Mouse (Mus musculus) liver, embryonic 15.5 days (tissue): Measurements from ENCODE around the gene Tbc1d5. TPM values are rescaled to one million over a fixed set of nuclear protein-coding genes. Genes with fewer than 3 reads are reported as not detected.

Experiments
- ATAC-seq: fragments of 200-750 bp; cut with Nextera tagmentation; 2 replicates; pipeline ENCODE4 v1.8.0; 2017; ENCODE audit warnings: moderate number of reproducible peaks, mild to moderate bottlenecking, moderate library complexity; ENCODE audit not compliant: insufficient read depth
- H3K27ac ChIP-seq: fragments of 300-500 bp; sonication (generic); replicated peaks from 2 replicates; pipeline ENCODE4 v1.5.1; 2015; ENCODE audit warnings: mild to moderate bottlenecking, inconsistent platforms
- H3K27me3 ChIP-seq: fragments of 300-500 bp; sonication (generic); 2 replicates; pipeline ENCODE4 v1.6.1; 2015; ENCODE audit warnings: mild to moderate bottlenecking, inconsistent platforms
- H3K36me3 ChIP-seq: fragments of 300-500 bp; sonication (generic); replicated peaks from 2 replicates; pipeline ENCODE4 v1.6.1; 2015; ENCODE audit warnings: moderate library complexity, mild to moderate bottlenecking, inconsistent platforms
- H3K4me1 ChIP-seq: fragments of 300-500 bp; sonication (generic); replicated peaks from 2 replicates; pipeline ENCODE4 v1.6.1; 2015; ENCODE audit warnings: inconsistent platforms
- H3K4me2 ChIP-seq: fragments of 300-500 bp; sonication (generic); 2 replicates; pipeline ENCODE4 v1.6.1; 2015; ENCODE audit warnings: moderate library complexity, mild to moderate bottlenecking, inconsistent platforms
- H3K4me3 ChIP-seq: fragments of 300-500 bp; sonication (generic); replicated peaks from 2 replicates; pipeline ENCODE4 v1.5.1; 2015; ENCODE audit warnings: mild to moderate bottlenecking, inconsistent platforms
- H3K9ac ChIP-seq: fragments of 300-500 bp; sonication (generic); 2 replicates; pipeline ENCODE4 v1.6.1; 2015; ENCODE audit warnings: moderate library complexity, mild to moderate bottlenecking, inconsistent platforms
- H3K9me3 ChIP-seq: fragments of 300-500 bp; sonication (generic); replicated peaks from 2 replicates; pipeline ENCODE4 v1.6.1; 2016; ENCODE audit warnings: inconsistent platforms
- WGBS: fragments of 180-500 bp; shearing (Covaris S2); methylation state at CpG from one replicate; pipeline ENCODE4 v1.1.7; 2015; ENCODE audit warnings: mixed read lengths; ENCODE audit not compliant: insufficient replicate concordance; 5-methylcytosine and 5-hydroxymethylcytosine counted together
- polyA plus RNA-seq: library from polyadenylated mRNA; unstranded; fragments of >200 nt; fragmentation: Nextera tagmentation; extraction: Ambion mirVana; gene quantifications from 2 replicates; pipeline ENCODE4 v1.2.1, GENCODE M21; 2015

The Tbc1d5 gene
- polyA plus RNA-seq, 1 experiment from 2014 or later = 3.3 TPM

DNA sequence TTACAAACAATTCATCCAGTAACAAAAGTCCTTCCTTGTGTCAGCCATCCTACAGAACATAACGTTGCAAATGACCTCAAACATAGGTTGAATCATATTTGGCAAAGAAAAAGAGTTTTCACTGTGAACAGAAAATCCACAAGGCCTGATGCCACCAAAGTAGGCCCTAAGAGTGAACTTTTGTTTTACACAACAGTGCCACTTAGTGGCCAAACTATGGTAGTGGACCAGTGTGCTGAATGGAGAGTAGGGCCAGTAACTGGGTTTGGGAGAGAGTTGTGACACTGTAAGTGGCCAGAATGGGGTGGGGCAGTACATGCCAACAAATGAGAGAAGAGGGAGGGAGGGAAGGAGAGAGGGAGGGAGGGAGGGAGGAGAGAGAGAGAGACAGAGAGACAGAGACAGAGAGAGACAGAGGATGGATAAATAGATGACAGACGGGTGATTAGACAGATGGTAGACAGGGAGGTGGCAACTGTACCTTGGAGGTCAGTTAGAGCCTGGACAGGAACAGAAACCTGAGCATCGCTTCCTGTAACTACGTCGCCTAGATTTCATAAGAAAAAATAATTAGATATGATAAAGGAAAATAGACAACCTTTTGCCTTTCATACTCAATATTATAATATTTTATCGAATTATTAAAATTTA, 383.6 kb downstream of the Tbc1d5 start:
- no peak overlapping the region for H3K4me3 ChIP-seq
- 63% methylated on average over 6 of the region's 6 CpGs for whole genome bisulfite sequencing
- H3K9me3 ChIP-seq = no peaks in the 10 kb centered on the region
- no peak overlapping the region for H3K27ac ChIP-seq
- no peaks in the 10 kb centered on the region for H3K27me3 ChIP-seq
- ATAC-seq = no peak
- no peaks in the 10 kb centered on the region for H3K36me3 ChIP-seq
- H3K4me2 ChIP-seq = no peak overlapping the region
- H3K4me1 ChIP-seq = no peaks in the 10 kb centered on the region
- H3K9ac ChIP-seq = no peak overlapping the region

DNA sequence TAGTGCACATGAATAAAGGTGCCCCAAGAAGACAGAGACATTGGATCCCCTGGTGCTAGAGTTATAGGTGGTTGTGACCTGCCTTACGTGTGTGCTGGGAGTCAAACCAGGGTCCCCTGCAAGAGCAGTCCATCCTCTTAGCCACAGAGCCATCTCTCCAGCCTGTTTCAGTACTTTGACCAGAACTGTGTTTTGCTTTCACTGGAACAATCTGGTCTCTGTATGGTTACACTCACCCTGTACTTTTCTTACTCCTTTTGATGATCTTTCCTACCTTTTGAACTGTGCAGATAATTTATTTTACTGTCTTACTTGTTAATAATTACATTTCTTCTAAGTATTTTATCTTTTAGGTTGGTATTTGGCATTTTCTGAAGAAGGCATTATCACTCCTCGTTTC, 387.5 kb downstream of the Tbc1d5 start:
- no peak for ATAC-seq
- no peak overlapping the region for H3K9ac ChIP-seq
- no peak overlapping the region for H3K4me2 ChIP-seq
- 72% methylated on average over 2 of the region's 2 CpGs for WGBS
- H3K36me3 ChIP-seq = no peaks in the 10 kb centered on the region
- no peak overlapping the region for H3K27ac ChIP-seq
- H3K9me3 ChIP-seq = no peaks in the 10 kb centered on the region
- no peak overlapping the region for H3K4me3 ChIP-seq
- H3K4me1 ChIP-seq = no peaks in the 10 kb centered on the region
- no peaks in the 10 kb centered on the region for H3K27me3 ChIP-seq

DNA sequence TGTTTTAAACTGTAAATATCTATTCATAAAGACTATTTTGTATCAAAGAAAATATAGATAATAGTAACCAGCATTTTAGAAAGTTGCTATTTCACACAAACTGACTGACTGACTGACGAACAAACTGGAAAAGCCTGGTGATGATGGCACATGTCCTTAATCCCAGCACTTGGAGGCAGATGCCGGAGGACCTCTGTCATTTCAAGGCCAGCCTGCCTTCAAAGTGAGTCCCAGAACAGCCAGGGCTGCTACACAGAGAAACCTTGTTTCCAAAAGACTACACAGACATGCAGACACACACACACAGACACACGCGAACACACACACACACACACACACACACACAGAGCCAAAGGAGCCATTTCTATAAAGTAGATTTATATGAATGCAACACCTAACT, 390.3 kb downstream of the Tbc1d5 start:
- H3K4me2 ChIP-seq = no peak overlapping the region
- H3K4me1 ChIP-seq = no peaks in the 10 kb centered on the region
- 83% methylated on average over 4 of the region's 4 CpGs for WGBS
- H3K27me3 ChIP-seq = no peaks in the 10 kb centered on the region
- ATAC-seq = no peak
- no peak overlapping the region for H3K4me3 ChIP-seq
- H3K9ac ChIP-seq = no peak overlapping the region
- no peaks in the 10 kb centered on the region for H3K9me3 ChIP-seq
- H3K27ac ChIP-seq = no peak overlapping the region
- H3K36me3 ChIP-seq = no peaks in the 10 kb centered on the region

DNA sequence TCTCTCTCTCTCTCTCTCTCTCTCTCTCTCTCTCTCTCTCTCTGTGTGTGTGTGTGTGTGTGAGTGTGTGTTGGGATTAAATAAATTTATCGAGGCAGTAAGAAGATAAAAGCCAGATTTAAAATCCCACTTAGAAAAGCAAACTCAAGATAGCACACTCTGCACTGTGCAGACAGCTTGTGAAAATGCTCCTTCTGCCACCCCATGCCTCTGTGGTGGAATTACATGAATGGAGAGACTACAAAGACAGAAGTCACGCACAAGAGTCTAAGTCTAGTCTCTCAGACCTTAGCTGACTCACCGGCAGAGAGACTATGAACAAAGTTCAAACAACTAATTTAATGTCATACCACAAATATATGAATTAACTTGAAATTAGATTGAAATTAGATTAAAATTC, 403.9 kb downstream of the Tbc1d5 start:
- Histone ChIP-seq H3K4me1 (no peaks in the 10 kb centered on the region), H3K4me2 (no peak overlapping the region), H3K9me3 (no peaks in the 10 kb centered on the region), H3K9ac (no peak overlapping the region), H3K4me3 (no peak overlapping the region), H3K36me3 (no peaks in the 10 kb centered on the region), H3K27me3 (no peaks in the 10 kb centered on the region), H3K27ac (no peak overlapping the region)
- WGBS = 69% methylated on average over 3 of the region's 3 CpGs
- ATAC-seq = no peak

DNA sequence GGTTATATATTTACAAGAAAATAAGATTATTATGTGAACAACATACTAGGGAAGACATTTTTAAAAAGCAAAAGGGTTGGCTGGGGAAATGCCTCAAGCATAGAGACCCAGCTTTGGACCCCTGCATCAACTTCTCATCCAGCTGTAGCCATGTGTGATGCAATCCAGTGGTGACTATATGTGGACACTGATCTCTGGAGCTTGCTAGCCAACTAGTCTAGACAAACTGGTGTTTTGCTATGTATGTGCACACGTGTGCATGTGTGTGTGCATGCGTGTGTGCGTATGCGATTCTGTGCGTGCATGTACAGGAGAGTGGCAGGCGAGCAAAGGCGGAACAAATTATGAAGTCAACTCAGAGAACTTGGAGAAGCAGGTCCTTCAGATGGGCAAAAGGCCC, 414.8 kb downstream of the Tbc1d5 start:
- no peaks in the 10 kb centered on the region for H3K9me3 ChIP-seq
- no peaks in the 10 kb centered on the region for H3K36me3 ChIP-seq
- H3K27ac ChIP-seq = no peak overlapping the region
- no peaks in the 10 kb centered on the region for H3K4me1 ChIP-seq
- H3K27me3 ChIP-seq = no peaks in the 10 kb centered on the region
- H3K4me2 ChIP-seq = no peak overlapping the region
- WGBS = 73% methylated on average over 7 of the region's 7 CpGs
- no peak overlapping the region for H3K4me3 ChIP-seq
- no peak for ATAC-seq
- H3K9ac ChIP-seq = no peak overlapping the region

DNA sequence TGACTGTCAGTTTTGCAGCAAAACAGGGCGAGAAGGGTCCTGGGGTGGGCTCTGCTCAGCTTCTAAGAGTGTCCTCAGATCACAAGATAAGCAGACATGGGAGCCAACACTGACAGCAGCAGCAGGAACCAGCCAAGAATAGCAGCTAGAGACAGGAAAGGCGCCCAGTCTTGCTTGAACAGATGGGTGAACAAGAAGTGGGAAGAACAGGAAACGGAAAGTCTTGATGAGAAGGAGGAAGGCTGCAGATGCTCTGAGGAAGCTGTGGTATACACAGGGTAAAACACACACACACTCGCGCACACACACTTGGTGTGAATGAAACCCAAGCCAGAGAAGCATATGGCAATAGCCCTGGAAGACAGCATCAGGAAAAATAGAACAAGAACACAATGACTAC, 415.7 kb downstream of the Tbc1d5 start:
- Histone ChIP-seq H3K4me1 (no peaks in the 10 kb centered on the region), H3K9me3 (no peaks in the 10 kb centered on the region), H3K27ac (no peak overlapping the region), H3K36me3 (no peaks in the 10 kb centered on the region), H3K4me3 (no peak overlapping the region), H3K27me3 (no peaks in the 10 kb centered on the region), H3K9ac (no peak overlapping the region), H3K4me2 (no peak overlapping the region)
- WGBS = 23% methylated on average over 5 of the region's 5 CpGs
- ATAC-seq = no peak

DNA sequence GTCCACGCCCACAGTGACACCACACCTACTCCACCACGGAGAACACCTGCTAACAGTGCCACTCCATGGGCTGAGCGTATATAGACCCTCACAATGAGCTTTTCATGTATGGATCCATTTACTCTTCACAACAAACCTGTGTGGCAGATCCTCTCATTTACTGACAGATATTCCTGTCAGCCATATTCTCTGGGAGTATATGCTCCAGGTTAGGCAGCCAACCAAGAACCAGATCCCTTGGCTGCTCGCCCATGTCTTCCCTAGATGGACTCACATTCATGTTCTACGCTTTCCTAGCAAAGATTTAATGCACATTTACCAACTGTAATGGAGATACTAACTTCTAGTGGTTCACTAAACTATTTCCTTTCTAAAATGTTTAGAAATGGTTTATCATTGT, 416.9 kb downstream of the Tbc1d5 start:
- Histone ChIP-seq H3K4me1 (no peaks in the 10 kb centered on the region), H3K4me2 (no peak overlapping the region), H3K9me3 (no peaks in the 10 kb centered on the region), H3K27ac (no peak overlapping the region), H3K4me3 (no peak overlapping the region), H3K9ac (no peak overlapping the region), H3K36me3 (no peaks in the 10 kb centered on the region), H3K27me3 (no peaks in the 10 kb centered on the region)
- WGBS = 55% methylated on average over 5 of the region's 5 CpGs
- ATAC-seq = no peak

DNA sequence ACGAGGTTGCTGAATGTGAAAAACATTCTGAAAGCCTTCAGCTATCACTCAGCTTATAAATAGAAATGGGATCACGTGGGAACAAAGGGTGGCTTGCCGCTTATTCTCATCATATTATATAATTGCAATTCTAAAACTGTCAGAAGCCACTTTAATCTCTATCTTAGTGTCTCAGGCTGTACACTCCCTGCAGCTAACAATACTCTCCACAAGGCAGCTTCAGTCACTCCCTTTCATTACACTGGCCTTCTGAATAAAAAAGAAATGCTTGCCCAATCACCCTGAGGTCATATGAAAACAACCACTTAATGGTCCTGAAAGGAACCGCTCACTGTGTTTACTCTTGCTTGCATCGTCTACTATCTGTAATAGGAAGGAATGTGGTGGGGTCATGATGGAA, 418.1 kb downstream of the Tbc1d5 start:
- no peaks in the 10 kb centered on the region for H3K9me3 ChIP-seq
- no peak for ATAC-seq
- H3K4me3 ChIP-seq = no peak overlapping the region
- H3K27ac ChIP-seq = no peak overlapping the region
- no peaks in the 10 kb centered on the region for H3K36me3 ChIP-seq
- H3K9ac ChIP-seq = no peak overlapping the region
- 58% methylated on average over 5 of the region's 5 CpGs for WGBS
- H3K4me1 ChIP-seq = no peaks in the 10 kb centered on the region
- H3K4me2 ChIP-seq = no peak overlapping the region
- no peaks in the 10 kb centered on the region for H3K27me3 ChIP-seq

DNA sequence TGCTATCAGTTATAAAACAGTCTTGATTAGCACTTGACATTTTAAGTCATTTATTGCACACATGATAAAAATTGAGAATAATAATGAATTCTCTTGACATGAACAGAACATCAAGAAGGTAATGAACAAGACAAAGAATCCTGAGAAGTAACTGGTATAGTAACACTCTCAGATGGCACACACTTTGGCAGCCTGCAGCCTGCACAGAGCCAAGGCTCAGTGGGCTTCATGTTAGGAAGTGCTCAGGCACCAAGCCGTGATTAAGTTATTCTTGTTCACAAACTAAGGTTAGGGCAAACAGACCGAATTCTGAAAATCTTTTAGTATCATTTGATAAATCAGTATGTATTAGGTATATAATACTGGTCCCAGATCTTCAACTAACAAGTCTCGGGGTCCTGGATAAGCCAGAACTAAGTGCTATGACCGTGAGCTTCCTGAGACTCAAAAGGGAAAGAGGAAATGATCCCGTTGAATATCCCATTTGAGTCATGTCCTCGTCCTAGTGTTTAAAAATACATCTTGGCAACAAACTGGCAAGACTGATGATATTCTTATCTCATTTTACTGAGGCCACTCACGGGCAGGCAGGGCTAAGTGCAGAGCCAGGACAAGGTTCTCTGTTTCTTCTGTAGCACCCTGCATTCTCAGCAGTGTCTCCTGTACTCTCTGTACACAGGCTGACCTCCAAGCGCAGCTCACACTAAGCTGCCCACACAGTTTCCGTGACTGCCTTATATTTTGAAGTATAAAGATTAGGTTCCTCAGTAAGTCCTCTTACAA, 425.6 kb downstream of the Tbc1d5 start:
- no peak overlapping the region for H3K9ac ChIP-seq
- H3K36me3 ChIP-seq = no peaks in the 10 kb centered on the region
- 53% methylated on average over 9 of the region's 9 CpGs for WGBS
- ATAC-seq = no peak
- H3K27ac ChIP-seq = no peak overlapping the region
- no peak overlapping the region for H3K4me3 ChIP-seq
- no peaks in the 10 kb centered on the region for H3K4me1 ChIP-seq
- H3K4me2 ChIP-seq = no peak overlapping the region
- H3K27me3 ChIP-seq = no peaks in the 10 kb centered on the region
- H3K9me3 ChIP-seq = no peaks in the 10 kb centered on the region

DNA sequence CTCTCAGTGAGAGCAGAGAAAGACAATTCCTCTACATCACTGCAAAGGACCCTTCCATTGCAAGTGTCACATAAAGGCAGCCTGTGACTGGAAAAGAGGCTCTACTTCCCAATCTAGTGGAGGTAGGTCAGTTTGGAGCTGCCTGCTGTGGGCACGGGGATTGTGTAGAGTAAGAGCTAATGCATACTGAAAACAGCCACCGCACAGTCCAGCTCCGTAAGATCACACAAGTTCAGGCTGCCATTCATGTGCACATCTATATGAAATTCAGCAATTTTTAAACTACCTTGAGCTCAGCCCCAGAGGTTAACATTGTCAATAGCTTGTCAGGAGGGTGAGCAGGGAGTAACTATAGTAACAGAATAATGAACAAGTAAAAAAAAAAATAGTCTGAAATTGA, 426.4 kb downstream of the Tbc1d5 start:
- Histone ChIP-seq H3K27ac (no peak overlapping the region), H3K4me2 (no peak overlapping the region), H3K27me3 (no peaks in the 10 kb centered on the region), H3K9ac (no peak overlapping the region), H3K4me1 (no peaks in the 10 kb centered on the region), H3K36me3 (no peaks in the 10 kb centered on the region), H3K9me3 (no peaks in the 10 kb centered on the region), H3K4me3 (no peak overlapping the region)
- ATAC-seq = no peak
- WGBS = 76% methylated on average over 3 of the region's 3 CpGs

DNA sequence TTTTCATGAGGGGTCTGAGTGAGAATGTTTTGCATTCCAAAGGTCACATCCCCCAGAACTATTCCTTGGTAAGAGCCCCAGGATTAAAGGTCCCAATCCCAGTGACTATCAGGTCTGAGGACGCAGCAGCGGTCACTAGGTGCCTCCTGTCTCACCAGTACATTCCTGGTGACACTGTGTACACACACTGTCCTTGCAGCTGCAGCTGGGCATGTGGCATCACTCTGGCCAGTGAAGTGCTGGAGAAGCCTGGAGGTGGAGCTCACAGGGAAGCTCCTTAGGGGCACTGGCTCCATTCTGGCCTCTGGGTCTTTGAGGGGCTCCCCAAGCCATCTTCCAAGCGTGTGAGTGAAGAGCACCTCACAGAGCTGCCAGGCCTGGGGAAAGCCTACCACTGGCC, 427.2 kb downstream of the Tbc1d5 start:
- H3K4me2 ChIP-seq = no peak overlapping the region
- no peaks in the 10 kb centered on the region for H3K27me3 ChIP-seq
- H3K4me3 ChIP-seq = no peak overlapping the region
- no peaks in the 10 kb centered on the region for H3K36me3 ChIP-seq
- H3K4me1 ChIP-seq = no peaks in the 10 kb centered on the region
- WGBS = 75% methylated on average over 3 of the region's 3 CpGs
- no peak overlapping the region for H3K9ac ChIP-seq
- no peak overlapping the region for H3K27ac ChIP-seq
- ATAC-seq = no peak
- no peaks in the 10 kb centered on the region for H3K9me3 ChIP-seq

DNA sequence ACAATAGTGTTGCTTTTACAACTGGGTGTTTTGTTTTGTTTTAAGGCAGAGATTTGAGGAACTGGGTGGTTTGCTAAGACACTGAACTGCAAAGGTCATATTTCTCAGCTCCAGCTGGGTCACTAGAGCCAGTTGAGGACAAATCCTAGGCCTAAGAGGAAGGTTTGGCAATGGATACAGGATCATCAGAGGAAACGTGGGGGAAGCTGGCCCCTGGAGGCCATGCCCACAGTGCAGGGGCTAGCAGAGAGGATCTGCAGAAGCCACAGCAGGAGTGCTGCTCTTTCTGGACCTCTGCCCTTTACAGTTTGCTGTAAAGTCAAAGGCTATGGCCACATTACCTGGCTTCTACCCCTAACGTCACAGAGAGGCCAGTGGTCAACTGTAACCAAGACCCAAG, 428.3 kb downstream of the Tbc1d5 start:
- H3K27ac ChIP-seq = no peak overlapping the region
- H3K36me3 ChIP-seq = no peaks in the 10 kb centered on the region
- no peak for ATAC-seq
- H3K4me3 ChIP-seq = no peak overlapping the region
- no peaks in the 10 kb centered on the region for H3K4me1 ChIP-seq
- H3K9ac ChIP-seq = no peak overlapping the region
- H3K9me3 ChIP-seq = no peaks in the 10 kb centered on the region
- no peaks in the 10 kb centered on the region for H3K27me3 ChIP-seq
- WGBS = 39% methylated on average over 2 of the region's 2 CpGs
- H3K4me2 ChIP-seq = no peak overlapping the region
